Mouse (Mus musculus) forebrain, postnatal 0 days (tissue): ENCODE results near the gene Tmem179. TPM values are rescaled to one million over a fixed set of nuclear protein-coding genes. Genes with fewer than 3 reads are reported as not detected.

ENCODE experiments used
- ATAC-seq: fragments of 200-750 bp; cut with Nextera tagmentation; 2 replicates; pipeline ENCODE4 v1.8.0; 2017; ENCODE audit warnings: mild to moderate bottlenecking, moderate library complexity
- DNase-seq: peaks from one replicate; pipeline ENCODE4 v3.0.0-alpha.2; 2015
- H3K27ac ChIP-seq: fragments of 300-500 bp; sonication (generic); 2 replicates; pipeline ENCODE4 v1.5.1; 2014; ENCODE audit warnings: low read depth, mild to moderate bottlenecking, antibody characterized with exemption, low read length, moderate library complexity, mixed read lengths
- H3K27me3 ChIP-seq: fragments of 300-500 bp; sonication (generic); 2 replicates; pipeline ENCODE4 v1.6.1; 2014; ENCODE audit warnings: mild to moderate bottlenecking, low read length, mixed read lengths; ENCODE audit not compliant: insufficient read depth
- H3K36me3 ChIP-seq: fragments of 300-500 bp; sonication (generic); 2 replicates; pipeline ENCODE4 v1.6.1; 2014; ENCODE audit warnings: mild to moderate bottlenecking, moderate library complexity; ENCODE audit not compliant: insufficient read depth
- H3K4me1 ChIP-seq: fragments of 300-500 bp; sonication (generic); 2 replicates; pipeline ENCODE4 v1.6.1; 2014; ENCODE audit warnings: antibody characterized with exemption; ENCODE audit not compliant: insufficient read depth
- H3K4me2 ChIP-seq: fragments of 300-500 bp; sonication (generic); 2 replicates; pipeline ENCODE4 v1.6.1; 2014; ENCODE audit warnings: low read depth, mild to moderate bottlenecking, moderate library complexity
- H3K4me3 ChIP-seq: fragments of 300-500 bp; sonication (generic); 2 replicates; pipeline ENCODE4 v1.5.1; 2014; ENCODE audit warnings: low read depth, low read length, mixed read lengths
- H3K9ac ChIP-seq: fragments of 300-500 bp; sonication (generic); 2 replicates; pipeline ENCODE4 v1.6.1; 2014; ENCODE audit warnings: mild to moderate bottlenecking
- H3K9me3 ChIP-seq: fragments of 300-500 bp; sonication (generic); 2 replicates; pipeline ENCODE4 v1.6.1; 2016; ENCODE audit warnings: low read length
- CTCF ChIP-seq: sonication (generic); IDR thresholded peaks from 2 replicates; pipeline ENCODE4 v1.5.1; 2016; ENCODE audit warnings: antibody characterized with exemption, control low read depth, low read depth
- WGBS: fragments of 180-500 bp; shearing (Covaris S2); extraction: QIAGEN DNeasy Blood & Tissue Kit; methylation state at CpG from one replicate; pipeline ENCODE4 v1.1.7; 2014; 5-methylcytosine and 5-hydroxymethylcytosine counted together
- polyA plus RNA-seq: library from polyadenylated mRNA; unstranded; fragments of >200 nt; fragmentation: Nextera tagmentation; extraction: Ambion mirVana; gene quantifications from 2 replicates; pipeline ENCODE4 v1.2.1, GENCODE M21; 2015
- total RNA-seq: library from RNA; depleted of rRNA; stranded (reverse); fragments of >200 nt; gene quantifications from 2 replicates; pipeline ENCODE4 v1.2.3, GENCODE M21; 2014

Tmem179 gene
- total and polyA plus RNA-seq, 2 experiments from 2014 or later = 112 to 119 TPM

GRCm38 (mm10) chr12:112544946-112545701 lies 28.6 kb upstream of the Tmem179 start:
- Histone ChIP-seq H3K4me2 (no peak overlapping the region), H3K27ac (no peak overlapping the region), H3K9me3 (no peaks in the 10 kb centered on the region), H3K9ac (no peak overlapping the region), H3K4me3 (no peak overlapping the region), H3K4me1 (peaks cover 22% of the 10 kb centered on the region), H3K36me3 (no peaks in the 10 kb centered on the region), H3K27me3 (no peaks in the 10 kb centered on the region)
- no peak for DNase-seq
- TF ChIP-seq CTCF = no peak
- ATAC-seq = no peak
- WGBS = 34% methylated on average over 12 of the region's 12 CpGs

- peaks cover 22% of the 10 kb centered on the region for H3K4me1 ChIP-seq
- no peak overlapping the region for H3K4me3 ChIP-seq
- no peak for ATAC-seq
- no peaks in the 10 kb centered on the region for H3K36me3 ChIP-seq
- no peak for DNase-seq
- H3K9ac ChIP-seq = no peak overlapping the region
- H3K27me3 ChIP-seq = no peaks in the 10 kb centered on the region
- no peak overlapping the region for H3K27ac ChIP-seq
- WGBS = 68% methylated on average over 9 of the region's 9 CpGs
- H3K9me3 ChIP-seq = no peaks in the 10 kb centered on the region
- TF ChIP-seq CTCF = no peak
- H3K4me2 ChIP-seq = no peak overlapping the region
Observed at GRCm38 (mm10) chr12:112543941-112544340, 27.4 kb upstream of the Tmem179 start.

- Histone ChIP-seq H3K9ac (no peak overlapping the region), H3K4me3 (no peak overlapping the region), H3K9me3 (no peaks in the 10 kb centered on the region), H3K27ac (peak overlapping the region; percentile 72), H3K4me2 (no peak overlapping the region; the same call in 1 of the 2 replicates), H3K36me3 (no peaks in the 10 kb centered on the region), H3K27me3 (no peaks in the 10 kb centered on the region), H3K4me1 (peaks cover 22% of the 10 kb centered on the region)
- TF ChIP-seq CTCF = peak; percentile 98
- peak; percentile 70 for ATAC-seq
- DNase-seq = peak; percentile 96
- WGBS = 5% methylated on average over 11 of the region's 11 CpGs
Observed at GRCm38 (mm10) chr12:112542920-112543300, 26.4 kb upstream of the Tmem179 start.

- no peaks in the 10 kb centered on the region for H3K27me3 ChIP-seq
- no peak for TF ChIP-seq CTCF
- H3K36me3 ChIP-seq = no peaks in the 10 kb centered on the region
- no peak overlapping the region for H3K4me3 ChIP-seq
- no peak overlapping the region for H3K9ac ChIP-seq
- DNase-seq = peak; percentile 50
- H3K9me3 ChIP-seq = no peaks in the 10 kb centered on the region
- H3K4me2 ChIP-seq = no peak overlapping the region; the same call in 1 of the 2 replicates
- H3K27ac ChIP-seq = peak overlapping the region; percentile 72
- peaks cover 22% of the 10 kb centered on the region for H3K4me1 ChIP-seq
- ATAC-seq = peak; percentile 46; the same call in 1 of the 2 replicates
- WGBS = 29% methylated on average over 13 of the region's 13 CpGs
Observed at GRCm38 (mm10) chr12:112542257-112542919, 25.8 kb upstream of the Tmem179 start.

GRCm38 (mm10) chr12:112541483-112542091 lies 25.0 kb upstream of the Tmem179 start:
- Histone ChIP-seq H3K4me3 (no peak overlapping the region), H3K36me3 (no peaks in the 10 kb centered on the region), H3K4me1 (peaks cover 22% of the 10 kb centered on the region), H3K27me3 (no peaks in the 10 kb centered on the region), H3K4me2 (no peak overlapping the region), H3K9me3 (no peaks in the 10 kb centered on the region), H3K9ac (no peak overlapping the region), H3K27ac (peak overlapping the region; percentile 72)
- WGBS = 8% methylated on average over 8 of the region's 8 CpGs
- peak; percentile 81 for DNase-seq
- no peak for TF ChIP-seq CTCF
- peak; percentile 84 for ATAC-seq

- H3K27ac ChIP-seq = peak overlapping the region; percentile 72; the same call in 1 of the 2 replicates
- 60% methylated on average over 12 of the region's 12 CpGs for WGBS
- DNase-seq (peak; percentile 59), ATAC-seq (no peak)
- H3K9me3 ChIP-seq = no peaks in the 10 kb centered on the region
- H3K27me3 ChIP-seq = no peaks in the 10 kb centered on the region
- H3K4me2 ChIP-seq = no peak overlapping the region
- peaks cover 22% of the 10 kb centered on the region for H3K4me1 ChIP-seq
- TF ChIP-seq CTCF = no peak
- no peak overlapping the region for H3K4me3 ChIP-seq
- no peaks in the 10 kb centered on the region for H3K36me3 ChIP-seq
- no peak overlapping the region for H3K9ac ChIP-seq
Observed at GRCm38 (mm10) chr12:112540321-112540720, 23.8 kb upstream of the Tmem179 start.
